Mouse (Mus musculus): ENCODE measurements at regions not wholly inside any gene's neighbourhood (a gene's known extent, or its start where the extent isn't known, plus 50 kb on each side); places are given as distances from the start of the nearest gene placed in this dataset.

DNA sequence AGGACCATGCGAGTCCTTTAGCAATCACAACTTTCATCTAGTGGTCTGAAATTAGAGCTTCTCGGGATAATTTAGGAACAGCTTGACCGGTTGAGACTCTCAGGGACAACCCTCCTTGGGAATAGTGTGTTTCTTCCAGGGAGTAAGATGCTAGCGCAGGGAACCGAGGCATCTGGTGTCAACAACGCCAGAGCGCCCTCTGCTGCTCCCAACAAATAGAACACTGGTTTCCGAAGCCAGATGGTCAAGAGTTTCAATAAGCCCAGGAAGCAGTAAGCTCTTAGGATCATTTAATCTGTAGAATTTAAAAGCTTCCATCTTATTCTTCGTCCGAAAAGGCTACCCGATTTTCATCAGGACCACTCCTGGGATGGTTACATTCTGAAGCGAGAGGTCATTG is 149.8 kb upstream of the Cypt12 start:
- TF ChIP-seq CTCF (IDR thresholded peaks at IDR 0.05; ENCODE audit: borderline replicate concordance, insufficient read depth, low read depth, low read length) (peak; percentile 86), POLR2A (IDR thresholded peaks at IDR 0.05; ENCODE audit: borderline replicate concordance, insufficient read depth, low read length) (no peak)
